Mouse (Mus musculus): ENCODE data around the gene Cct7. TPM values are rescaled to one million over a fixed set of nuclear protein-coding genes. Genes with fewer than 3 reads are reported as not detected.

The Cct7 gene
- polyA plus RNA-seq, 1 experiment from 2014 or later: 591 TPM

- no peaks in the 10 kb centered on the region for H3K4me1 ChIP-seq (ENCODE audit: control insufficient read depth, insufficient read depth, low read length)
- no peak overlapping the region for H3K27ac ChIP-seq (replicated peaks; ENCODE audit: low read depth, low read length)
- 54% methylated on average over 8 of the region's 8 CpGs for WGBS
- H3K4me3 ChIP-seq (replicated peaks; ENCODE audit: low read depth, low read length): no peak overlapping the region
- no peaks in the 10 kb centered on the region for H3K27me3 ChIP-seq (ENCODE audit: control insufficient read depth, insufficient read depth, low read length)
- H3K36me3 ChIP-seq (ENCODE audit: control insufficient read depth, insufficient read depth, low read length): peaks cover 60% of the 10 kb centered on the region
- DNase-seq (peak; percentile 45), ATAC-seq (ENCODE audit: low FRiP score, low TSS enrichment) (no peak)
- H3K4me2 ChIP-seq (ENCODE audit: low read length): no peak overlapping the region
- H3K9me3 ChIP-seq (ENCODE audit: control insufficient read depth, low read length): no peaks in the 10 kb centered on the region
- H3K9ac ChIP-seq (replicated peaks; ENCODE audit: low read length): no peak overlapping the region
These were observed 20.6 kb downstream of the Cct7 start for GRCm38 (mm10) chr6:85471962-85472361.

- Histone ChIP-seq H3K36me3 (ENCODE audit: control insufficient read depth, insufficient read depth, low read length) (peaks cover 55% of the 10 kb centered on the region), H3K27ac (replicated peaks; ENCODE audit: low read depth, low read length) (no peak overlapping the region), H3K4me3 (replicated peaks; ENCODE audit: low read depth, low read length) (no peak overlapping the region), H3K4me1 (ENCODE audit: control insufficient read depth, insufficient read depth, low read length) (no peaks in the 10 kb centered on the region), H3K9me3 (ENCODE audit: control insufficient read depth, low read length) (no peaks in the 10 kb centered on the region), H3K27me3 (ENCODE audit: control insufficient read depth, insufficient read depth, low read length) (no peaks in the 10 kb centered on the region), H3K9ac (replicated peaks; ENCODE audit: low read length) (no peak overlapping the region), H3K4me2 (ENCODE audit: low read length) (no peak overlapping the region)
- 49% methylated on average over 5 of the region's 5 CpGs for WGBS
- ATAC-seq (ENCODE audit: low FRiP score, low TSS enrichment) (no peak), DNase-seq (no peak)
These were observed 21.2 kb downstream of the Cct7 start for GRCm38 (mm10) chr6:85472542-85472941.

GRCm38 (mm10) chr6:85475581-85475980, 24.3 kb downstream of the Cct7 start:
- Histone ChIP-seq H3K27ac (replicated peaks; ENCODE audit: low read depth, low read length) (no peak overlapping the region), H3K27me3 (ENCODE audit: control insufficient read depth, insufficient read depth, low read length) (no peaks in the 10 kb centered on the region), H3K4me1 (ENCODE audit: control insufficient read depth, insufficient read depth, low read length) (no peaks in the 10 kb centered on the region), H3K9ac (replicated peaks; ENCODE audit: low read length) (no peak overlapping the region), H3K9me3 (ENCODE audit: control insufficient read depth, low read length) (no peaks in the 10 kb centered on the region), H3K4me2 (ENCODE audit: low read length) (no peak overlapping the region), H3K36me3 (ENCODE audit: control insufficient read depth, insufficient read depth, low read length) (peaks cover 41% of the 10 kb centered on the region), H3K4me3 (replicated peaks; ENCODE audit: low read depth, low read length) (no peak overlapping the region)
- ATAC-seq (ENCODE audit: low FRiP score, low TSS enrichment) (no peak), DNase-seq (no peak)
- 92% methylated on average over 3 of the region's 3 CpGs for WGBS

GRCm38 (mm10) chr6:85477366-85477917, 26.1 kb downstream of the Cct7 start:
- ATAC-seq (ENCODE audit: low FRiP score, low TSS enrichment) (peak; percentile 63; the same call in 1 of the 2 replicates), DNase-seq (peak; percentile 39)
- Histone ChIP-seq H3K9me3 (ENCODE audit: control insufficient read depth, low read length) (no peaks in the 10 kb centered on the region), H3K4me3 (replicated peaks; ENCODE audit: low read depth, low read length) (no peak overlapping the region), H3K4me1 (ENCODE audit: control insufficient read depth, insufficient read depth, low read length) (no peaks in the 10 kb centered on the region), H3K4me2 (ENCODE audit: low read length) (no peak overlapping the region), H3K27me3 (ENCODE audit: control insufficient read depth, insufficient read depth, low read length) (0 out of 2 replicates have a peak, but pooled peaks cover 3% of the 10 kb centered on the region), H3K9ac (replicated peaks; ENCODE audit: low read length) (no peak overlapping the region), H3K36me3 (ENCODE audit: control insufficient read depth, insufficient read depth, low read length) (peaks cover 43% of the 10 kb centered on the region), H3K27ac (replicated peaks; ENCODE audit: low read depth, low read length) (no peak overlapping the region)
- WGBS: 47% methylated on average over 10 of the region's 10 CpGs

GRCm38 (mm10) chr6:85478416-85478815, 27.1 kb downstream of the Cct7 start:
- Histone ChIP-seq H3K27ac (replicated peaks; ENCODE audit: low read depth, low read length) (no peak overlapping the region), H3K4me2 (ENCODE audit: low read length) (no peak overlapping the region), H3K4me3 (replicated peaks; ENCODE audit: low read depth, low read length) (no peak overlapping the region), H3K27me3 (ENCODE audit: control insufficient read depth, insufficient read depth, low read length) (peaks cover 3% of the 10 kb centered on the region; the same call in 1 of the 2 replicates), H3K36me3 (ENCODE audit: control insufficient read depth, insufficient read depth, low read length) (peaks cover 33% of the 10 kb centered on the region), H3K9me3 (ENCODE audit: control insufficient read depth, low read length) (no peaks in the 10 kb centered on the region), H3K4me1 (ENCODE audit: control insufficient read depth, insufficient read depth, low read length) (no peaks in the 10 kb centered on the region), H3K9ac (replicated peaks; ENCODE audit: low read length) (no peak overlapping the region)
- DNase-seq (no peak), ATAC-seq (ENCODE audit: low FRiP score, low TSS enrichment) (no peak)
- 57% methylated on average over 14 of the region's 14 CpGs for WGBS

- DNase-seq: no peak
- ATAC-seq (ENCODE audit: low FRiP score, low TSS enrichment): no peak; the same call in 1 of the 2 replicates
- H3K9ac ChIP-seq (replicated peaks; ENCODE audit: low read length): no peak overlapping the region; the same call in 1 of the 2 replicates
- H3K27ac ChIP-seq (replicated peaks; ENCODE audit: low read depth, low read length): no peak overlapping the region
- no peak overlapping the region for H3K4me2 ChIP-seq (ENCODE audit: low read length)
- WGBS: 89% methylated on average over 5 of the region's 5 CpGs
- H3K4me3 ChIP-seq (replicated peaks; ENCODE audit: low read depth, low read length): no peak overlapping the region
- H3K36me3 ChIP-seq (ENCODE audit: control insufficient read depth, insufficient read depth, low read length): peaks cover 24% of the 10 kb centered on the region
- no peaks in the 10 kb centered on the region for H3K4me1 ChIP-seq (ENCODE audit: control insufficient read depth, insufficient read depth, low read length)
- H3K9me3 ChIP-seq (ENCODE audit: control insufficient read depth, low read length): no peaks in the 10 kb centered on the region
- H3K27me3 ChIP-seq (ENCODE audit: control insufficient read depth, insufficient read depth, low read length): peaks cover 17% of the 10 kb centered on the region
These were observed 28.7 kb downstream of the Cct7 start for GRCm38 (mm10) chr6:85479979-85480378.

- H3K27me3 ChIP-seq (ENCODE audit: control insufficient read depth, insufficient read depth, low read length): peaks cover 24% of the 10 kb centered on the region
- no peaks in the 10 kb centered on the region for H3K9me3 ChIP-seq (ENCODE audit: control insufficient read depth, low read length)
- H3K9ac ChIP-seq (replicated peaks; ENCODE audit: low read length): no peak overlapping the region
- H3K27ac ChIP-seq (replicated peaks; ENCODE audit: low read depth, low read length): no peak overlapping the region
- peaks cover 19% of the 10 kb centered on the region for H3K36me3 ChIP-seq (ENCODE audit: control insufficient read depth, insufficient read depth, low read length)
- DNase-seq (no peak), ATAC-seq (ENCODE audit: low FRiP score, low TSS enrichment) (no peak; the same call in 1 of the 2 replicates)
- H3K4me2 ChIP-seq (ENCODE audit: low read length): no peak overlapping the region
- 74% methylated on average over 16 of the region's 16 CpGs for WGBS
- no peaks in the 10 kb centered on the region for H3K4me1 ChIP-seq (ENCODE audit: control insufficient read depth, insufficient read depth, low read length)
- H3K4me3 ChIP-seq (replicated peaks; ENCODE audit: low read depth, low read length): no peak overlapping the region
These were observed 29.4 kb downstream of the Cct7 start for GRCm38 (mm10) chr6:85480685-85481084.

GRCm38 (mm10) chr6:85483843-85484721, 32.8 kb downstream of the Cct7 start:
- Histone ChIP-seq H3K27me3 (ENCODE audit: control insufficient read depth, insufficient read depth, low read length) (peaks cover 35% of the 10 kb centered on the region), H3K27ac (replicated peaks; ENCODE audit: low read depth, low read length) (no peak overlapping the region), H3K36me3 (ENCODE audit: control insufficient read depth, insufficient read depth, low read length) (peaks cover 12% of the 10 kb centered on the region), H3K9me3 (ENCODE audit: control insufficient read depth, low read length) (no peaks in the 10 kb centered on the region), H3K4me3 (replicated peaks; ENCODE audit: low read depth, low read length) (peak overlapping the region; percentile 33), H3K9ac (replicated peaks; ENCODE audit: low read length) (peak overlapping the region; percentile 23; the same call in 1 of the 2 replicates), H3K4me1 (ENCODE audit: control insufficient read depth, insufficient read depth, low read length) (no peaks in the 10 kb centered on the region), H3K4me2 (ENCODE audit: low read length) (peak overlapping the region; percentile 55)
- DNase-seq (peak; percentile 69), ATAC-seq (ENCODE audit: low FRiP score, low TSS enrichment) (no peak)
- 4% methylated on average over 92 of the region's 92 CpGs for WGBS
